In genomic region chr11:93886411-93887079, GRCm38 (mm10) we compare ENCODE assay signal across 8 mouse cellular contexts. TPM values are rescaled to one million over a fixed set of nuclear protein-coding genes. Genes with fewer than 3 reads are reported as not detected.
A peak's percentile ranks its signal among the peaks of the same experiment; 100 is the strongest.
DNase-seq lines count a peak whose midpoint lies in the region; ATAC-seq and TF ChIP-seq lines count a peak whose summit lies in the region.

No protein-coding gene starts in this region.

- H3K36me3 ChIP-seq in forebrain, embryonic 11.5 days (ENCODE audit: control insufficient read depth, insufficient read depth, low read length) = no peaks in the 10 kb centered on the region
- peaks cover under 1% of the 10 kb centered on the region for H3K36me3 ChIP-seq in hindbrain, embryonic 16.5 days (ENCODE audit: control insufficient read depth, insufficient read depth, low read length)
- H3K36me3 ChIP-seq in liver, embryonic 13.5 days = peaks cover 15% of the 10 kb centered on the region

- no peaks in the 10 kb centered on the region for H3K9me3 ChIP-seq in forebrain, embryonic 11.5 days (ENCODE audit: control insufficient read depth, low read length)
- H3K9me3 ChIP-seq in hindbrain, embryonic 16.5 days (ENCODE audit: control insufficient read depth, low read length) = no peaks in the 10 kb centered on the region
- no peaks in the 10 kb centered on the region for H3K9me3 ChIP-seq in liver, embryonic 13.5 days (replicated peaks)

- no peaks in the 10 kb centered on the region for H3K27me3 ChIP-seq in forebrain, embryonic 11.5 days (ENCODE audit: control insufficient read depth, insufficient read depth, low read length)
- no peaks in the 10 kb centered on the region for H3K27me3 ChIP-seq in hindbrain, embryonic 16.5 days (replicated peaks; ENCODE audit: control insufficient read depth, insufficient read depth, low read length)
- no peaks in the 10 kb centered on the region for H3K27me3 ChIP-seq in liver, embryonic 13.5 days

- under 1% methylated on average over 34 of the region's 34 CpGs for WGBS in forebrain, embryonic 11.5 days
- WGBS in hindbrain, embryonic 16.5 days = under 1% methylated on average over 32 of the region's 34 CpGs
- under 1% methylated on average over 34 of the region's 34 CpGs for WGBS in liver, embryonic 13.5 days (ENCODE audit: insufficient replicate concordance)

- no peak; the same call in 1 of the 2 replicates for TF ChIP-seq CTCF in left cerebral cortex, adult 2 months (IDR thresholded peaks at IDR 0.05)
- no peak for TF ChIP-seq CTCF in bone marrow macrophage, adult 2 months (IDR thresholded peaks at IDR 0.05; ENCODE audit: low read depth, low read length)

- H3K4me1 ChIP-seq in bone marrow macrophage, adult 2 months (ENCODE audit: control insufficient read depth, insufficient read depth, low read length) = peaks cover 3% of the 10 kb centered on the region
- peaks cover 7% of the 10 kb centered on the region for H3K4me1 ChIP-seq in forebrain, embryonic 11.5 days (replicated peaks; ENCODE audit: control insufficient read depth, insufficient read depth, low read length)
- peaks cover 28% of the 10 kb centered on the region for H3K4me1 ChIP-seq in hindbrain, embryonic 16.5 days (ENCODE audit: control insufficient read depth, insufficient read depth, low read depth, low read length)
- H3K4me1 ChIP-seq in liver, embryonic 13.5 days (replicated peaks) = peaks cover 49% of the 10 kb centered on the region

- DNase-seq in left cerebral cortex, adult 2 months (ENCODE audit: extremely low spot score in 1 of 2, low spot score in 2 of 2) = no peak
- no peak for DNase-seq in left cerebral cortex, adult 9 months (ENCODE audit: low spot score in 2 of 2)
- peak; percentile 72 for DNase-seq in forebrain, embryonic 11.5 days (ENCODE audit: low spot score)
- DNase-seq in liver, embryonic 13.5 days = peak; percentile 37
- DNase-seq in natural killer cell, adult 2 months (ENCODE audit: low spot score in 2 of 2) = peak; percentile 5 to 29
- peak; percentile 60 for DNase-seq in testis, postnatal 14 days (ENCODE audit: low spot score)

- no peak for ATAC-seq in forebrain, embryonic 11.5 days (replicated peaks; ENCODE audit: low FRiP score)
- ATAC-seq in hindbrain, embryonic 16.5 days = no peak
- no peak for ATAC-seq in liver, embryonic 13.5 days (ENCODE audit: low read depth)

- H3K4me2 ChIP-seq in forebrain, embryonic 11.5 days (ENCODE audit: low read depth, low read length, severe bottlenecking) = peak overlapping the region; percentile 84
- peak overlapping the region; percentile 98 for H3K4me2 ChIP-seq in hindbrain, embryonic 16.5 days (ENCODE audit: low read length)
- peak overlapping the region; percentile 96 for H3K4me2 ChIP-seq in liver, embryonic 13.5 days

- intact Hi-C loops in left cerebral cortex, adult 2 months (cut with DNase I) = loop anchor here (10.0 kb wide), 1 partner anchor 328 kb away; the partner anchor contains the start of gene Tob1

- peak overlapping the region; percentile 98 for H3K27ac ChIP-seq in left cerebral cortex, adult 2 months
- peak overlapping the region; percentile 75 for H3K27ac ChIP-seq in bone marrow macrophage, adult 2 months (ENCODE audit: insufficient read depth, low read depth, low read length)
- H3K27ac ChIP-seq in forebrain, embryonic 11.5 days (ENCODE audit: low read depth, low read length) = peak overlapping the region; percentile 89
- H3K27ac ChIP-seq in hindbrain, embryonic 16.5 days (ENCODE audit: low read depth, low read length) = peak overlapping the region; percentile 96
- H3K27ac ChIP-seq in liver, embryonic 13.5 days = peak overlapping the region; percentile 91

- TF ChIP-seq POLR2A in bone marrow macrophage, adult 2 months (IDR thresholded peaks at IDR 0.05; ENCODE audit: borderline replicate concordance, low read depth, low read length) = no peak

- peak overlapping the region; percentile 93 for H3K4me3 ChIP-seq in left cerebral cortex, adult 2 months
- H3K4me3 ChIP-seq in bone marrow macrophage, adult 2 months (ENCODE audit: insufficient read depth, low read length) = peak overlapping the region; percentile 56
- peak overlapping the region; percentile 96 for H3K4me3 ChIP-seq in forebrain, embryonic 11.5 days (ENCODE audit: low read depth, low read length)
- peak overlapping the region; percentile 99 for H3K4me3 ChIP-seq in hindbrain, embryonic 16.5 days (ENCODE audit: low read length)
- H3K4me3 ChIP-seq in liver, embryonic 13.5 days (replicated peaks) = peak overlapping the region; percentile 98

- H3K9ac ChIP-seq in forebrain, embryonic 11.5 days (ENCODE audit: low read length) = peak overlapping the region; percentile 94
- peak overlapping the region; percentile 96 for H3K9ac ChIP-seq in hindbrain, embryonic 16.5 days (ENCODE audit: low read depth, low read length)
- peak overlapping the region; percentile 97 for H3K9ac ChIP-seq in liver, embryonic 13.5 days

RNA-seq across cellular contexts. Expression of gene Mbtd1, which starts 0.9 kb away (rescaled TPM):
- 10 to 100 TPM; 33.8 to 39.4 TPM for total RNA-seq in left cerebral cortex, adult 2 months (2021)
- 25.9 and 34.1 TPM in 2 replicates for polyA plus RNA-seq in bone marrow macrophage, adult 2 months (2012; ENCODE audit: insufficient read depth, insufficient read length, missing spikeins)
- 33.9 and 37.2 TPM in 2 replicates for polyA plus RNA-seq in forebrain, embryonic 11.5 days (2014; fragmentation: Nextera tagmentation; extraction: Ambion mirVana)
- polyA plus RNA-seq in hindbrain, embryonic 16.5 days (2015; fragmentation: Nextera tagmentation; extraction: Ambion mirVana) = 18.0 and 19.0 TPM in 2 replicates
- polyA plus RNA-seq in liver, embryonic 13.5 days (2015; fragmentation: Nextera tagmentation; extraction: Ambion mirVana) = 7.8 and 8.5 TPM in 2 replicates

RNA-seq across cellular contexts. Expression of gene Utp18, which starts 1.0 kb away (rescaled TPM):
- 10 to 100 TPM; 23.7 to 24.8 TPM for total RNA-seq in left cerebral cortex, adult 2 months (2021)
- polyA plus RNA-seq in bone marrow macrophage, adult 2 months (2012; ENCODE audit: insufficient read depth, insufficient read length, missing spikeins) = 10.3 and 10.5 TPM in 2 replicates
- 48.4 and 51.2 TPM in 2 replicates for polyA plus RNA-seq in forebrain, embryonic 11.5 days (2014; fragmentation: Nextera tagmentation; extraction: Ambion mirVana)
- polyA plus RNA-seq in hindbrain, embryonic 16.5 days (2015; fragmentation: Nextera tagmentation; extraction: Ambion mirVana) = 25.5 and 26.0 TPM in 2 replicates
- 22.4 and 29.1 TPM in 2 replicates for polyA plus RNA-seq in liver, embryonic 13.5 days (2015; fragmentation: Nextera tagmentation; extraction: Ambion mirVana)

Comparison
In these comparisons a context has a peak if more than half of its experiments do, and no peak if none do; other contexts are left out.
1. DNase-seq: peak in forebrain, embryonic 11.5 days (single experiment), liver, embryonic 13.5 days (single experiment), natural killer cell, adult 2 months (2 of 2) and testis, postnatal 14 days (single experiment); none in left cerebral cortex, adult 2 months (0 of 2) and left cerebral cortex, adult 9 months (0 of 2).
2. Peak in every context shown above with its lines, with median percentiles within 50 percentile points of each other: H3K27ac ChIP-seq, H3K4me3 ChIP-seq, H3K4me2 ChIP-seq and H3K9ac ChIP-seq.